Mouse (Mus musculus): Measurements from ENCODE around the gene Prr23a1. TPM values are rescaled to one million over a fixed set of nuclear protein-coding genes. Genes with fewer than 3 reads are reported as not detected.
"Not testable (repeated sequence)": the region's sequence is repeated elsewhere in the genome, so short reads cannot be mapped to it uniquely, and the experiment has no call there.

Prr23a1 gene
- polyA plus RNA-seq (2016; fragmentation: Nextera tagmentation; extraction: Ambion mirVana), result not detected in 2 replicates

DNA sequence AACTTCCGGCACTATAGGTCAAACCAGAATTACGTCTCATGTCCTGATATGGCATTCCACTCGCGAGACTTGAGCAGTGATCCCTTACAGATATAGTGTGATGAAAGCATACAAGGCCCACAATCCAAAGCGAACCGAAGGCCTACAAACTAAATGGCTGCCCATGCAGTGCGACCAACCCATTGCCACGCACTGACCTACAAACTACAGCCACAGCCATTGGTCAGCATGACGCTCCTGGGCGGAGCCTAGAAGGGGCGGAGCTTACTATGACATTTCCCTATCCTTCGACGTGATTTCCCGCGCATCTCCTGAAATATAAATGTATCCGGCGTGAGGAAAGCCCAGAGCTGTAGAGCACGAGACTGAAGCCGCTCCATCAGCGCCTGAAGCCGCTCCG, at the start of gene Prr23a1:
Gene Prr23a1 (plus strand): TSS at position 387 of the 400 bp plus-strand sequence.
- 58% methylated on average over 22 of the region's 22 CpGs for WGBS
- Histone ChIP-seq H3K4me2 (replicated peaks) (peak within 1 kb of the TSS; percentile 32), H3K4me3 (no peak within 1 kb of the TSS)

GRCm38 (mm10) chr9:98799021-98799420, 43.3 kb upstream of the Prr23a1 start:
- Histone ChIP-seq H3K4me1 (peaks cover 3% of the 10 kb centered on the region; the same call in 1 of the 2 replicates), H3K36me3 (no peaks in the 10 kb centered on the region), H3K27ac (no peak overlapping the region), H3K9me3 (no peaks in the 10 kb centered on the region), H3K4me3 (no peak overlapping the region), H3K9ac (no peak overlapping the region), H3K27me3 (no peaks in the 10 kb centered on the region), H3K4me2 (replicated peaks) (no peak overlapping the region)
- ATAC-seq (ENCODE audit: insufficient number of reproducible peaks, insufficient read depth, low FRiP score, low TSS enrichment), result no peak
- 68% methylated on average over 1 of the region's 1 CpGs for WGBS

More for the DNA sequence above, at the start of gene Prr23a1:
- ATAC-seq (ENCODE audit: insufficient number of reproducible peaks, insufficient read depth, low FRiP score, low TSS enrichment), result no peak
- Histone ChIP-seq H3K27me3 (no peaks in the 10 kb centered on the region; the same call in 1 of the 2 replicates), H3K9me3 (peaks cover 5% of the 10 kb centered on the region; the same call in 1 of the 2 replicates), H3K36me3 (no peaks in the 10 kb centered on the region), H3K27ac (no peak within 1 kb of the TSS), H3K9ac (no peak within 1 kb of the TSS), H3K4me1 (no peaks in the 10 kb centered on the region)

GRCm38 (mm10) chr9:98803971-98804370, 38.3 kb upstream of the Prr23a1 start:
- H3K4me3 ChIP-seq, result no peak overlapping the region
- H3K4me2 ChIP-seq (replicated peaks), result peak overlapping the region; percentile 21; the same call in 1 of the 2 replicates
- H3K36me3 ChIP-seq, result no peaks in the 10 kb centered on the region
- 43% methylated on average over 12 of the region's 12 CpGs for WGBS
- peaks cover 14% of the 10 kb centered on the region for H3K4me1 ChIP-seq
- H3K9ac ChIP-seq, result no peak overlapping the region
- ATAC-seq (ENCODE audit: insufficient number of reproducible peaks, insufficient read depth, low FRiP score, low TSS enrichment), result peak; percentile 39; the same call in 1 of the 2 replicates
- no peaks in the 10 kb centered on the region for H3K27me3 ChIP-seq
- H3K9me3 ChIP-seq, result no peaks in the 10 kb centered on the region
- peak overlapping the region; percentile 60; the same call in 1 of the 2 replicates for H3K27ac ChIP-seq

GRCm38 (mm10) chr9:98805511-98805910, 36.8 kb upstream of the Prr23a1 start:
- no peak for ATAC-seq (ENCODE audit: insufficient number of reproducible peaks, insufficient read depth, low FRiP score, low TSS enrichment)
- Histone ChIP-seq H3K27me3 (no peaks in the 10 kb centered on the region), H3K4me1 (peaks cover 14% of the 10 kb centered on the region), H3K27ac (no peak overlapping the region), H3K4me3 (no peak overlapping the region), H3K36me3 (no peaks in the 10 kb centered on the region), H3K9ac (no peak overlapping the region), H3K4me2 (replicated peaks) (no peak overlapping the region), H3K9me3 (no peaks in the 10 kb centered on the region)
- WGBS, result 74% methylated on average over 15 of the region's 15 CpGs

GRCm38 (mm10) chr9:98805934-98806333, 36.4 kb upstream of the Prr23a1 start:
- Histone ChIP-seq H3K27me3 (no peaks in the 10 kb centered on the region), H3K4me2 (replicated peaks) (no peak overlapping the region), H3K27ac (no peak overlapping the region), H3K9me3 (no peaks in the 10 kb centered on the region), H3K36me3 (no peaks in the 10 kb centered on the region), H3K4me1 (peaks cover 14% of the 10 kb centered on the region), H3K9ac (no peak overlapping the region), H3K4me3 (no peak overlapping the region)
- 79% methylated on average over 3 of the region's 3 CpGs for WGBS
- ATAC-seq (ENCODE audit: insufficient number of reproducible peaks, insufficient read depth, low FRiP score, low TSS enrichment), result no peak

DNA sequence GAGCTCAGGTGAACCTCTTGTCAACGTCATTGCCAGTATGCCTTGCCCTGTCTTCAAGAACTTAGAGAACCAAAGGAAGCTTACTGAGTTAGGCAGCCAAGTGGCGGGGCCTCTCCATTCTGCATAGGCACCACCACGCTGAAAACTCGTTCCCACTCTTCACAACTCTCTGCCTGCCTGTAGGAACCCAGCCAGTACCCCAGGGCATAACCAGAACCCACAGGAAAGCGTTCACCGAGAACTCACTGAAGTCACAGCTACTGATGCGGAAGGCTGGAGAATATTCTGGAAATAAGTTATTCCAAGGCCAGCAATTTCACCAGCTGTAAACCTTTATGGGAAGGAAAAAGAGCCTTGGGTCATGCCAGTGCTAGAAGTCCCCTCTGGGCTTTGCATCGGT, 34.7 kb upstream of the Prr23a1 start:
- Histone ChIP-seq H3K4me1 (peaks cover 19% of the 10 kb centered on the region), H3K9me3 (no peaks in the 10 kb centered on the region), H3K27ac (no peak overlapping the region), H3K9ac (no peak overlapping the region), H3K4me2 (replicated peaks) (no peak overlapping the region), H3K4me3 (no peak overlapping the region), H3K36me3 (no peaks in the 10 kb centered on the region), H3K27me3 (no peaks in the 10 kb centered on the region)
- no peak for ATAC-seq (ENCODE audit: insufficient number of reproducible peaks, insufficient read depth, low FRiP score, low TSS enrichment)
- WGBS, result 86% methylated on average over 8 of the region's 8 CpGs

DNA sequence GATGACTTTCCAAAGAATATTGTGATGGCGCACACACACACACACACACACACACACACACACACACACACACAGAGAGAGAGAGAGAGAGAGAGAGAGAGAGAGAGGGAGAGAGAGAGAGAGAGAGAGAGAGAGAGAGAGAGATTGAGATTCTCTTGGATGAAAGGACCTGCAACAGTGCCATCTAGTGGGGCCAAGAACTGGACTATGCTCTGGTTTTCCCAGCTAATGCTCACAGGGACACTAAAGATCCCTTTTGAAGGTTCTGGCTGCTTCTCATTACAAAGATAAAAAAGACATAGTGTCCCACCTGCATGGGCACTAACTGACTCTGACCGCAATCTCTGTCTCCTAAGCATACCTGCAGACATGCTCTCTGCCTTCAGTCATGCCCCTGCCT, 32.8 kb upstream of the Prr23a1 start:
- 45% methylated on average over 2 of the region's 2 CpGs for WGBS
- H3K9ac ChIP-seq; H3K27ac ChIP-seq; H3K4me3 ChIP-seq; ATAC-seq (ENCODE audit: insufficient number of reproducible peaks, insufficient read depth, low FRiP score, low TSS enrichment); H3K27me3 ChIP-seq; H3K4me2 ChIP-seq (replicated peaks); H3K9me3 ChIP-seq; H3K36me3 ChIP-seq: not testable (repeated sequence)
- peaks cover 11% of the 10 kb centered on the region for H3K4me1 ChIP-seq

GRCm38 (mm10) chr9:98816066-98816465, 26.2 kb upstream of the Prr23a1 start:
- Histone ChIP-seq H3K9me3 (no peaks in the 10 kb centered on the region), H3K9ac (no peak overlapping the region), H3K4me3 (no peak overlapping the region), H3K27ac (no peak overlapping the region), H3K4me2 (replicated peaks) (no peak overlapping the region), H3K4me1 (peaks cover 5% of the 10 kb centered on the region), H3K27me3 (peaks cover 4% of the 10 kb centered on the region; the same call in 1 of the 2 replicates), H3K36me3 (no peaks in the 10 kb centered on the region)
- no peak for ATAC-seq (ENCODE audit: insufficient number of reproducible peaks, insufficient read depth, low FRiP score, low TSS enrichment)
- WGBS, result 64% methylated on average over 3 of the region's 3 CpGs

DNA sequence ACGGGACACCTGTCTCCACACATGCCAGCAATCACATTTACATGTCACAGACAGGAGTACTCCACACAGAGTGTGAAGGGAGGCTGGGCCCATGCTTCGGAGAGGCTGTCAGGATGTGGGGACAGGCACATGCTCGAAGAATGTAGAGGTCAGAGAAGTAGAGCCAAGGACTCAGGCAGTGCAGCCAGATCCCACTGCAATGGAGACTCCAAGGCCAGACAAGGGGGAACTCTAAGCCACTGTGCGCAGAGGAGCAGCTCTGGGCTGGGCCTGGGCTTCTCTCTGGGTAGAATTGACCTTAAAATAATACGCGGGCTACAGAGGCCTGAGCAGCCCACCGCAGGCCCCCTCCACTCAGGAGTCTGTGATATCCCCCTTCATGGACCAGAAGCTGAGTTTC, 24.7 kb upstream of the Prr23a1 start:
- H3K27me3 ChIP-seq, result peaks cover 4% of the 10 kb centered on the region; the same call in 1 of the 2 replicates
- no peaks in the 10 kb centered on the region for H3K4me1 ChIP-seq
- ATAC-seq (ENCODE audit: insufficient number of reproducible peaks, insufficient read depth, low FRiP score, low TSS enrichment), result 0 out of 2 replicates have a peak, but pooled peaks have one; percentile 13
- no peak overlapping the region for H3K4me3 ChIP-seq
- H3K9ac ChIP-seq, result no peak overlapping the region
- no peaks in the 10 kb centered on the region for H3K9me3 ChIP-seq
- H3K4me2 ChIP-seq (replicated peaks), result no peak overlapping the region
- H3K27ac ChIP-seq, result no peak overlapping the region
- 78% methylated on average over 7 of the region's 7 CpGs for WGBS
- no peaks in the 10 kb centered on the region for H3K36me3 ChIP-seq

DNA sequence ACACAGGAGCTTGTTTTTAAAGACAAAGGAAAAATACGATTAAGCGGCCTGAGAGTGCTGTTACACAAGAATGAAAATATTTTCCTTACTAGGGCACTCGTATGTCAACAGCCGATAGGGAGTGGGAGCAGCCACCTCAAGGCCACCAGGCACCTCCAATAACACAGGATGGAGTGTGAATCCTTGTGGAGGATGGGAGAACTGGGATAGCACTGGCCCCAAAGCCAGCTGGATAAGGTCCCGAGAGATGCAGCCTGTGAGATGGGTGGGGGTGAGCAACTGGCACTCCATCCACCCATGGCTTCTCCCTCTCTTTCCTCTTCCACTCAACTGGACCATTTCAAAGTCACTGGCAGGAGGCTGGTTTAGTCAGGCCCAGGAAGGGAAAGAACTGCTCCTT, 23.3 kb upstream of the Prr23a1 start:
- WGBS, result 61% methylated on average over 5 of the region's 5 CpGs
- Histone ChIP-seq H3K27me3 (peaks cover 4% of the 10 kb centered on the region; the same call in 1 of the 2 replicates), H3K27ac (no peak overlapping the region), H3K9me3 (0 out of 2 replicates have a peak, but pooled peaks cover 5% of the 10 kb centered on the region), H3K4me2 (replicated peaks) (no peak overlapping the region), H3K36me3 (no peaks in the 10 kb centered on the region), H3K4me1 (no peaks in the 10 kb centered on the region), H3K4me3 (no peak overlapping the region), H3K9ac (no peak overlapping the region)
- no peak for ATAC-seq (ENCODE audit: insufficient number of reproducible peaks, insufficient read depth, low FRiP score, low TSS enrichment)

- Histone ChIP-seq H3K36me3 (no peaks in the 10 kb centered on the region), H3K4me2 (replicated peaks) (no peak overlapping the region), H3K9me3 (0 out of 2 replicates have a peak, but pooled peaks cover 6% of the 10 kb centered on the region), H3K27me3 (peaks cover 4% of the 10 kb centered on the region; the same call in 1 of the 2 replicates), H3K4me3 (no peak overlapping the region), H3K27ac (no peak overlapping the region), H3K9ac (no peak overlapping the region), H3K4me1 (no peaks in the 10 kb centered on the region)
- 96% methylated on average over 2 of the region's 2 CpGs for WGBS
- ATAC-seq (ENCODE audit: insufficient number of reproducible peaks, insufficient read depth, low FRiP score, low TSS enrichment), result no peak
Measured at GRCm38 (mm10) chr9:98819481-98819880, 22.8 kb upstream of the Prr23a1 start.

- 0 out of 2 replicates have a peak, but pooled peaks cover 6% of the 10 kb centered on the region for H3K9me3 ChIP-seq
- H3K27ac ChIP-seq, result no peak overlapping the region
- H3K9ac ChIP-seq, result no peak overlapping the region
- H3K27me3 ChIP-seq, result peaks cover 4% of the 10 kb centered on the region; the same call in 1 of the 2 replicates
- H3K4me1 ChIP-seq, result no peaks in the 10 kb centered on the region
- H3K36me3 ChIP-seq, result no peaks in the 10 kb centered on the region
- H3K4me2 ChIP-seq (replicated peaks), result no peak overlapping the region
- H3K4me3 ChIP-seq, result no peak overlapping the region
- no peak for ATAC-seq (ENCODE audit: insufficient number of reproducible peaks, insufficient read depth, low FRiP score, low TSS enrichment)
- WGBS, result 78% methylated on average over 4 of the region's 4 CpGs
Measured at GRCm38 (mm10) chr9:98820461-98820860, 21.8 kb upstream of the Prr23a1 start.
